Mouse (Mus musculus): ENCODE measurements at regions not wholly inside any gene's neighbourhood (a gene's known extent, or its start where the extent isn't known, plus 50 kb on each side); places are given as distances from the start of the nearest gene placed in this dataset.
"Not testable (repeated sequence)": the region's sequence is repeated elsewhere in the genome, so short reads cannot be mapped to it uniquely, and the experiment has no call there.

- DNase-seq (ENCODE audit: inconsistent ontology term): not testable (repeated sequence)
Observed at GRCm38 (mm10) chr4:55630215-55630614, 97.9 kb upstream of the Klf4 start.

DNA sequence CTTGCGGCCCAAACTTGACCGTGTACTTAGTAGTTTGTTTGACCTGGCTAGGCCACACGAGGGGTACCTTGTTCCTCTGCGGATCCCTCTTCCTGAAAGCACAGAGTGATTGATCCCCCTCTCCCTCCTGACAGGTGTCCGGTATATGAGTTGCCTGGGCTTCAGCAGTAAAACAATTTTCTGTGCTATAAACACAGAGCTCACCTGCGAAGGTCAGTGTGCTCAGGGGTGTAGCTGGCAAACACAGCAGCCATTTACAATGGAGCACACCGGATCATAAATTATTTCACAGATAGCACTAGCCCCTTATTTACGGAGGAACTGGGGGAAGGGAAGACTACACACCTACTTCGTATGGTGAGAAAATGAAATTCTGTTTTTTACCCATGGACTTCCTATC lies 92.5 kb upstream of the Klf4 start:
- DNase-seq (ENCODE audit: inconsistent ontology term): no peak

- DNase-seq (ENCODE audit: inconsistent ontology term): no peak
Observed at GRCm38 (mm10) chr4:55623151-55623760, 91.0 kb upstream of the Klf4 start.

GRCm38 (mm10) chr4:55622651-55623050 lies 90.4 kb upstream of the Klf4 start:
- no peak for DNase-seq (ENCODE audit: inconsistent ontology term)

DNA sequence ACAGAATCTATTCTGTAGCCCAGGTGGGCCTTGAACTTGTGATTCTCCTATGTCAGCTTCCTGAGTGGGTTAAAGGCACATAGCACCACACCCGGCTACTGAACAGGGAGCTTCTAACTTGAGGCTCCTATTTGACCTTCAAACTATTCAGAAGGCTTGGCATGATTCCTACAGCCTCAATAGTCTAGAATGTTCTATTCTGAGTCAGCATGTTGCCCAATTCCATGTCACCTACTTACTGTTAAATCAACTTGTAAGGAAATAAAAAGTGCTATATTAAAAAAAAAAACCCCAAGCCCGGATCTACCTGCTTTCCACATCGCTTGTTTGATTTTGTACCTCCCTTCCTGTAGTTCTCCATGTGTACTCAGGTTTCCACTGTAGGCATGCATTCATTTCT lies 87.6 kb upstream of the Klf4 start:
- DNase-seq (ENCODE audit: inconsistent ontology term): no peak

GRCm38 (mm10) chr4:55615808-55616207 lies 83.5 kb upstream of the Klf4 start:
- DNase-seq (ENCODE audit: inconsistent ontology term): no peak

GRCm38 (mm10) chr4:55613523-55613922 lies 81.3 kb upstream of the Klf4 start:
- no peak for DNase-seq (ENCODE audit: inconsistent ontology term)

DNA sequence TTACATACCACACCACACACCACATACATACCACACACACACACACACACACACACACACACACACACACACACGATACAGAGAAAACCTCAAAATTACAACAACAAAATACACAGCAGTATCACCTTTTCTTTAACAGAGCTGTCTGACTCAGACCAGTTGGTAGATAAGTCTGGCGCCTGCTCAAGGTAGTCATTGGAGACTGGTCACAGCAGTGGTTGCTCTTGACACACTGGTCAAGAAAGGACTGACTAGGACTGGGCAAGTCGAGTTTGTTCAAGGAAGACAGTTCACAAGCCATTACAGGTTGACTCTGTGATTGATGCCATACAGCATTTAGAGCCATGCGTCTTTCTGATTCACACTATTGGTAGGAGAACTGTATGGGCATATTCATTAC lies 78.7 kb upstream of the Klf4 start:
- DNase-seq (ENCODE audit: inconsistent ontology term): no peak

- no peak for DNase-seq (ENCODE audit: inconsistent ontology term)
Observed at GRCm38 (mm10) chr4:55609214-55609613, 76.9 kb upstream of the Klf4 start.

DNA sequence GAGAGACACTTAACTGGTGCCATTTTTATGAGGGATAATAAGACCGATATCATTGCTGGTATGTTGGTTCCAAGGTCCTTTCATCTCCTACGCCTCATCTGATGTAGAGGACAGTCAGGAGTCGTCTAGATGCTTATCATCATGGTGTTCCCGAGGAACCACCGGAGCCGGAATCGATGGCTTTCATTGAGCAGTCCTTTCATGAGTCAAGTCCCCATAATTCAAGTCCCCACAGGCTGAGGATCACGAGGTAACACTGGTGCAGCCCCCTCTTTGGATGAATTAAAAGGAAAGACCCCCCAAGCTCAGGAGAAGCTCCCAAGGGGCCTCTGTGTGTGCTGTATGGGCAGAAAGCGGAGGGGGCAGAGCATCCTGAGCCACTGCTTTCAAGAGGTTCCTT lies 73.3 kb upstream of the Klf4 start:
- no peak for DNase-seq (ENCODE audit: inconsistent ontology term)

GRCm38 (mm10) chr4:55604915-55605314 lies 72.6 kb upstream of the Klf4 start:
- no peak for DNase-seq (ENCODE audit: inconsistent ontology term)

GRCm38 (mm10) chr4:55603821-55604435 lies 71.7 kb upstream of the Klf4 start:
- no peak for DNase-seq (ENCODE audit: inconsistent ontology term)

- no peak for DNase-seq (ENCODE audit: inconsistent ontology term)
Observed at GRCm38 (mm10) chr4:55595203-55595602, 62.9 kb upstream of the Klf4 start.

- no peak for DNase-seq (ENCODE audit: inconsistent ontology term)
Observed at GRCm38 (mm10) chr4:55594699-55595098, 62.4 kb upstream of the Klf4 start.

- DNase-seq (ENCODE audit: inconsistent ontology term): no peak
Observed at GRCm38 (mm10) chr4:55593132-55593531, 60.9 kb upstream of the Klf4 start.

GRCm38 (mm10) chr4:55586212-55586611 lies 53.9 kb upstream of the Klf4 start:
- no peak for DNase-seq (ENCODE audit: inconsistent ontology term)

GRCm38 (mm10) chr4:55583589-55583988 lies 51.3 kb upstream of the Klf4 start:
- no peak for DNase-seq (ENCODE audit: inconsistent ontology term)
